Mouse (Mus musculus) ovary, postnatal 36 days (tissue): ENCODE data around the gene Cd79b.
"Not testable (repeated sequence)": the region's sequence is repeated elsewhere in the genome, so short reads cannot be mapped to it uniquely, and the experiment has no call there.

Source experiments
- DNase-seq: peaks from one replicate; pipeline ENCODE4 v3.0.0; 2022; ENCODE audit warnings: low spot score, mixed read lengths

Gene Cd79b

GRCm38 (mm10) chr11:106314333-106314812, at the start of gene Cd79b:
Gene Cd79b (minus strand): TSS chr11:106314762.
- DNase-seq = no peak

DNA sequence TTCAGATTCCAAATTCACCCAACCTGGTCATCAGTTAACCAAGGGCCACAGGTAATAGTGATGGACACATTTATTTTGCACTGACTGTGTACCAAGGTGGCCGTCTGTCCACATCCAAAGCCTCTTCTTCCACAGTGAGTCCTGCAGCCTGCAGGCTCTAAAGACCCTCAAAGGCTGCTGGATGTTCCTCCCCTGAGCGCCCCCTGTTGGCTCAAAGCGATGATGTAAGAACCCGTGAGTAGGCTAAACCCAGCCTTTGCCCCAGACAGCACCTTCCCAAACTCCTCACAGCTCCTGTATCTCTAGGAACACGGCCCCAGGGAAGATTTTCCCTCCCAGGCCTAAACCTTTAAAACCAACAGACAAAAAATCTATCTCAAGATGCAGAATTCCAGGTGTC, 44.8 kb upstream of the Cd79b start:
- no peak for DNase-seq

DNA sequence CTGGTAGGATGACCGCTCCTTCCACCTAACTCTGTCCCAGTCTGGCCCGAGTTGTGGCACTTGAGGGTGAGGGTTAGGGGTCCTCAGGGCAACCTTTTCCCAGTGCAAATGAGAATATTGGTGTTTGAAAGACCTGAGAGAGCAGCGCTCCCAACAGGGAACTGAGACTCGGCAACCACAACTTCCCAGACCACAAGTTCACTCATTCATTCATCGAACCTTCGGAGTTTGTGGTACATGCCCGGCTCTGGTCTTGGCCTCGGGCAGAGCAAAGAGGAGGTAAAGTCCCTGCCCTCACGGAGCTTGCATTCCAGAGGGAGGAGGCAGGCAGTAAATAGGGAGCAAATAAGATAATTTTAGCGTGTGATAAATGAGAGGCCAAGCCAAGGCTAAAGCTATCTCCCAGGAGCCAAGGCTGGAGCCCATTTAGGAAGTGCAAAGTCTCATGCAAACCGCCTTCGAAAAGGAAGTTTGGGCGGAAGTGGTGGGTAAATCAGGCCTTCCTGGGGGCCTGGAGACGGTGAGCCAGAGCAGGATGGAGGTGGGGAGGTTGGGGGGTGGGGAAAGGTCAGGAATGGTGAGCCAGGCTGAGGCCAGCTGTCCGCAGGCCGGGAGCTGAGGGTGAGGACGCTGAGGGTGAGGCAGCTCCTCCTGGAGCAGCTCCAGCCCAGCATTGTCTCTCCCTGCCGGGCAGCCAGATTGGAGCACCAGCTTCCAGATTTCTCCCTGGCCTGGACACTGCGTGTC, 41.0 kb upstream of the Cd79b start:
- DNase-seq = peak; percentile 31

GRCm38 (mm10) chr11:106354181-106354580, 39.6 kb upstream of the Cd79b start:
- no peak for DNase-seq

DNA sequence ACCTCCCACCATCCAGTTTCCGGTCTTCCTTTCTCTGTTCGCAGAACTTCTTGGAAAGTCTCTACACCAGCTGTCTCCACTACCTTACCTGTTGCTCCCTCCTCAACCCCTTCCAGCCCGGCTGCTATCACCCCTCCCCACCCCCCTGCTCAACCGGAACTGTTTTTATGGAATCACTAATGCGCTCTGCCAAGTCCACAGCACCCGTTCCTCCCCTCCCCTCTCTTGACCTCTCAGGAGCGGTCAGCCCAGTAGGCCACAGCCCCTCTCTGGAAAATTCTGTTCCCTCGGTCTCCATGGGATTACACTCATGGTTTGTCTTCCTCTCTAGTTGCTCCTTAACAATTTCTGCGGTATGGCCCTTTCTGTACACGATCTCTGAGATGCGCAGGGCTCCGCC, 38.6 kb upstream of the Cd79b start, which contains the start of gene Scn4a:
TSS of gene Scn4a (minus strand) at position 101 of the 400 bp plus-strand sequence.
- no peak for DNase-seq

- DNase-seq = no peak
These were observed 37.4 kb upstream of the Cd79b start for GRCm38 (mm10) chr11:106351941-106352340.

GRCm38 (mm10) chr11:106351253-106351652, 36.7 kb upstream of the Cd79b start:
- no peak for DNase-seq

GRCm38 (mm10) chr11:106350853-106351252, 36.3 kb upstream of the Cd79b start:
- no peak for DNase-seq

GRCm38 (mm10) chr11:106349772-106350171, 35.2 kb upstream of the Cd79b start:
- DNase-seq = no peak

- DNase-seq = no peak
These were observed 30.3 kb upstream of the Cd79b start for GRCm38 (mm10) chr11:106344910-106345309.

- DNase-seq = no peak
These were observed 26.5 kb upstream of the Cd79b start for GRCm38 (mm10) chr11:106340990-106341520.

- not testable (repeated sequence) for DNase-seq
These were observed 24.8 kb upstream of the Cd79b start for GRCm38 (mm10) chr11:106339323-106339722.

- DNase-seq = no peak
These were observed 24.3 kb upstream of the Cd79b start for GRCm38 (mm10) chr11:106338870-106339269.

DNA sequence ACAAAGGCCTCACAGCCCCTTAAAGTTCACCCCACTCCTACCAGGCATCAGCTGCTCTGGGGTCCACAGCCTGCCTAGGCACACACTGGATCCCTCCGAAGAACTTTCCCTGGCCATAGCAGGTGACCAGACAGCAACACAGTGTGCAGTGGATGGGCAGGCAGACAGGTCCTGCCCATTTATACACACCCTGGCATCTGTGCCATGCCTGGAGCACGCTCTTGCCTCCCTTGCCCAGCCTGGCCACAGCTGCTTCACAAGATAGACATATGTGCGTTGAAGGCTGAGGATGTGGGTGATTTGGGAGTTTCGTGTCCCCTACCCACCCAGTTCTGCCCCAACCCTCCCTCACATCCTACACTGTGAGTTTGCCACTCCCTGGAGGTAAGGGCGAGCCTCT, 23.5 kb upstream of the Cd79b start:
- no peak for DNase-seq

DNA sequence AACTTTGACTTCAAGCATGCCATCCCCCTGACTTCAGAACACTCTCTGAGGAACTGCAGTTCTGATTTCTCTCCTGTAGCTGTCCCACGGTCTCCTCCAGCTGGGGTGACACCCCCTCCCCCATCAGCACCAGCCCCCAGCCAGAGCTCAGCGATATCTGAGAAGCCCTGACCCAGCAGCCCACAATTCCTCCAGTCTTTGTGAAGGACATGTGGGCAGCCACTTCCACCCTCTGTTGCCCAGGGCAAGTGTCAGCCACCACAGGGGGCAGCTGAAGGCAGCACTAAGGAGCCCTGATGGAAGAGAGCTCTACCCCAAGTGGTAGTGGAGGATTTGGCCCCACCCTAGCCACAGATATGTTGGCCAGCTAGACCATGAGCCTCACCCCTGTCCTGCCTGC, 19.5 kb upstream of the Cd79b start:
- no peak for DNase-seq

DNA sequence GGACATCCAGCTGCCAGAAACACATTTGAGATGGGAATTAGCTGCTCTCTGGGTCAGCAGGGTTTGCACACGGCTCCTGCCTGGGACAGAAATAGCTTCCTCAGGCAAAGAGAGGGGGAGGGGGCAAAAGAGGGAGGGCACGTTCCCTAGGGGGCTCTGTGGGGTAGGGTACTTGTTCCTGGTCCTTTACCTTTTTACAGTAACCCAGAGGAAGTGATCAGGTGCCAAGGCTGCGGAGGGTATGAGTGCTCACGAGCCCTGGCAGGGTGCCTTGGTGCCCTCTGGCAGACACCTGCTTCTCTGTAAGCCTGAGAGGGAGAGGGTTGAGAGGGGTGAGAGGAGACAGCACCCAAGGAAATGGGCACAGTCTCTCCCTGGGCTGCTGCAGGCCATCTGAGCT, 17.9 kb upstream of the Cd79b start:
- no peak for DNase-seq

- DNase-seq = no peak
These were observed 15.1 kb upstream of the Cd79b start for GRCm38 (mm10) chr11:106329682-106330081.

DNA sequence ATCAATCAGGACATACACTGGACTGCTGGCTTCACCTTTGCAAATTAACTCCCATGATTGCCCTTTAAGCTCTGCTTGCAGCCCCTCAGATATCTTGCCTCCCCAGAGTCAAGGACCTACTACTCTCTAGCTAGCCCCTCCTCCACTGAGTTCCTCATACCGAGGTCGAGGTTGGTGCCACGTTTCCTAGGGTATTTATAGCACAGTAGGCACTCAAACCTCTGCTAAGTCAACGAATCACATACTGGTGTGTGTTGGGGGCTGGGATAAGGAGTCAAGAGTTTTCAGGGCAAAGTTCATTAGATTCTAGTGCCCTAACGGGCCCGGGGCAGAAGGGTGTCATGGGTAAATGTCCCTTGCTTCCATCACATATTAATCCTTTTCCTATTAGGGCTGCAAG, 14.6 kb upstream of the Cd79b start:
- no peak for DNase-seq

GRCm38 (mm10) chr11:106328521-106328920, 14.0 kb upstream of the Cd79b start:
- DNase-seq = no peak

- DNase-seq = no peak
These were observed 11.9 kb upstream of the Cd79b start for GRCm38 (mm10) chr11:106326475-106326874.

- DNase-seq = peak; percentile 45
These were observed 11.1 kb upstream of the Cd79b start for GRCm38 (mm10) chr11:106325566-106326206.

GRCm38 (mm10) chr11:106324858-106325257, 10.3 kb upstream of the Cd79b start:
- no peak for DNase-seq
